Mouse (Mus musculus) kidney, postnatal 0 days (tissue): ENCODE data around the gene Stim1. TPM values are rescaled to one million over a fixed set of nuclear protein-coding genes. Genes with fewer than 3 reads are reported as not detected.

ENCODE experiments used
- ATAC-seq: fragments of 200-750 bp; cut with Nextera tagmentation; replicated peaks from 2 replicates; pipeline ENCODE4 v1.8.0; 2017; ENCODE audit warnings: low read depth, moderate number of reproducible peaks, moderate TSS enrichment, moderate library complexity; ENCODE audit not compliant: low FRiP score
- DNase-seq: peaks from one replicate; pipeline ENCODE4 v3.0.0-alpha.2; 2016; ENCODE audit warnings: low spot score
- H3K27ac ChIP-seq: fragments of 300-500 bp; sonication (generic); 2 replicates; pipeline ENCODE4 v1.5.1; 2014; ENCODE audit warnings: mild to moderate bottlenecking
- H3K27me3 ChIP-seq: fragments of 300-500 bp; sonication (generic); 2 replicates; pipeline ENCODE4 v1.6.1; 2014; ENCODE audit warnings: low read length, mixed read lengths; ENCODE audit not compliant: insufficient read depth
- H3K36me3 ChIP-seq: fragments of 300-500 bp; sonication (generic); 2 replicates; pipeline ENCODE4 v1.6.1; 2014; ENCODE audit warnings: low read length, mixed read lengths; ENCODE audit not compliant: insufficient read depth
- H3K4me1 ChIP-seq: fragments of 300-500 bp; sonication (generic); replicated peaks from 2 replicates; pipeline ENCODE4 v1.6.1; 2014; ENCODE audit warnings: antibody characterized with exemption, low read length, mixed read lengths; ENCODE audit not compliant: insufficient read depth
- H3K4me2 ChIP-seq: fragments of 300-500 bp; sonication (generic); 2 replicates; pipeline ENCODE4 v1.6.1; 2014; ENCODE audit warnings: mild to moderate bottlenecking, low read length, moderate library complexity, mixed read lengths
- H3K4me3 ChIP-seq: fragments of 300-500 bp; sonication (generic); replicated peaks from 2 replicates; pipeline ENCODE4 v1.5.1; 2014; ENCODE audit warnings: low read depth, low read length
- H3K9ac ChIP-seq: fragments of 300-500 bp; sonication (generic); 2 replicates; pipeline ENCODE4 v1.6.1; 2014; ENCODE audit warnings: low read depth, low read length
- H3K9me3 ChIP-seq: fragments of 300-500 bp; sonication (generic); replicated peaks from 2 replicates; pipeline ENCODE4 v1.6.1; 2016; ENCODE audit warnings: low read length, inconsistent platforms, mixed read lengths
- CTCF ChIP-seq: IDR thresholded peaks from 2 replicates; pipeline ENCODE4 v1.5.1; 2016; ENCODE audit warnings: antibody characterized with exemption, low read depth, mild to moderate bottlenecking, moderate library complexity
- WGBS: fragments of 180-500 bp; shearing (Covaris S2); extraction: QIAGEN DNeasy Blood & Tissue Kit; methylation state at CpG from one replicate; pipeline ENCODE4 v1.1.7; 2014; 5-methylcytosine and 5-hydroxymethylcytosine counted together
- polyA plus RNA-seq: library from polyadenylated mRNA; unstranded; fragments of >200 nt; fragmentation: Nextera tagmentation; extraction: Ambion mirVana; gene quantifications from 2 replicates; pipeline ENCODE4 v1.2.1, GENCODE M21; 2015

Gene Stim1
- polyA plus RNA-seq, 1 experiment from 2014 or later: 9.7 TPM

- Histone ChIP-seq H3K9ac (no peak overlapping the region), H3K4me1 (0 out of 2 replicates have a peak, but pooled peaks cover 6% of the 10 kb centered on the region), H3K27ac (no peak overlapping the region), H3K4me3 (no peak overlapping the region), H3K4me2 (no peak overlapping the region), H3K36me3 (no peaks in the 10 kb centered on the region), H3K9me3 (no peaks in the 10 kb centered on the region), H3K27me3 (no peaks in the 10 kb centered on the region)
- WGBS: 85% methylated on average over 11 of the region's 11 CpGs
- ATAC-seq (no peak), DNase-seq (no peak)
- TF ChIP-seq CTCF: 0 out of 2 replicates have a peak, but pooled peaks have one; percentile 4
These were observed 209.8 kb downstream of the Stim1 start for GRCm38 (mm10) chr7:102477377-102477776.

- H3K4me3 ChIP-seq: no peak overlapping the region
- ATAC-seq: no peak
- WGBS: 86% methylated on average over 4 of the region's 4 CpGs
- H3K36me3 ChIP-seq: no peaks in the 10 kb centered on the region
- no peak overlapping the region for H3K27ac ChIP-seq
- no peaks in the 10 kb centered on the region for H3K27me3 ChIP-seq
- 0 out of 2 replicates have a peak, but pooled peaks cover 6% of the 10 kb centered on the region for H3K4me1 ChIP-seq
- no peak overlapping the region for H3K4me2 ChIP-seq
- no peak overlapping the region for H3K9ac ChIP-seq
- no peaks in the 10 kb centered on the region for H3K9me3 ChIP-seq
- DNase-seq: no peak
- TF ChIP-seq CTCF: no peak
These were observed 210.8 kb downstream of the Stim1 start for GRCm38 (mm10) chr7:102478425-102478824.

GRCm38 (mm10) chr7:102478926-102479325 is 211.3 kb downstream of the Stim1 start:
- DNase-seq: no peak
- Histone ChIP-seq H3K4me3 (no peak overlapping the region), H3K4me2 (no peak overlapping the region), H3K27ac (no peak overlapping the region), H3K36me3 (no peaks in the 10 kb centered on the region), H3K27me3 (no peaks in the 10 kb centered on the region), H3K9me3 (no peaks in the 10 kb centered on the region), H3K4me1 (0 out of 2 replicates have a peak, but pooled peaks cover 6% of the 10 kb centered on the region), H3K9ac (no peak overlapping the region)
- TF ChIP-seq CTCF: no peak
- 39% methylated on average over 3 of the region's 3 CpGs for WGBS
- no peak for ATAC-seq

GRCm38 (mm10) chr7:102479368-102480078 is 211.9 kb downstream of the Stim1 start:
- no peak overlapping the region for H3K27ac ChIP-seq

GRCm38 (mm10) chr7:102480821-102481220 is 213.2 kb downstream of the Stim1 start:
- WGBS: 61% methylated on average over 4 of the region's 4 CpGs
- Histone ChIP-seq H3K27me3 (no peaks in the 10 kb centered on the region), H3K4me3 (no peak overlapping the region), H3K9me3 (no peaks in the 10 kb centered on the region), H3K27ac (no peak overlapping the region), H3K4me2 (no peak overlapping the region), H3K36me3 (no peaks in the 10 kb centered on the region), H3K9ac (no peak overlapping the region), H3K4me1 (0 out of 2 replicates have a peak, but pooled peaks cover 6% of the 10 kb centered on the region)
- ATAC-seq (no peak), DNase-seq (no peak)
- TF ChIP-seq CTCF: no peak

More at GRCm38 (mm10) chr7:102479368-102480078, 211.9 kb downstream of the Stim1 start:
- Histone ChIP-seq H3K4me1 (0 out of 2 replicates have a peak, but pooled peaks cover 6% of the 10 kb centered on the region), H3K27me3 (no peaks in the 10 kb centered on the region), H3K4me3 (no peak overlapping the region), H3K36me3 (no peaks in the 10 kb centered on the region), H3K9ac (no peak overlapping the region), H3K4me2 (no peak overlapping the region), H3K9me3 (no peaks in the 10 kb centered on the region)
- peak; percentile 41 for DNase-seq
- WGBS: 44% methylated on average over 5 of the region's 5 CpGs
- no peak for TF ChIP-seq CTCF
- ATAC-seq: no peak; the same call in 1 of the 2 replicates

- H3K27ac ChIP-seq: no peak within 1 kb of the TSS
- no peaks in the 10 kb centered on the region for H3K9me3 ChIP-seq
- 0 out of 2 replicates have a peak, but pooled peaks cover 6% of the 10 kb centered on the region for H3K4me1 ChIP-seq
- H3K4me3 ChIP-seq: no peak within 1 kb of the TSS
- WGBS: 90% methylated on average over 4 of the region's 4 CpGs
- no peak within 1 kb of the TSS for H3K9ac ChIP-seq
- no peaks in the 10 kb centered on the region for H3K27me3 ChIP-seq
- DNase-seq (no peak), ATAC-seq (no peak)
- no peak for TF ChIP-seq CTCF
- no peaks in the 10 kb centered on the region for H3K36me3 ChIP-seq
- no peak within 1 kb of the TSS for H3K4me2 ChIP-seq
These were observed 214.0 kb downstream of the Stim1 start, which contains the start of gene Olfr543 for GRCm38 (mm10) chr7:102481579-102481978. TSS of gene Olfr543 (minus strand) at chr7:102481679.
